Mouse (Mus musculus): ENCODE measurements around the gene Slc15a2.

- no peak for TF ChIP-seq CTCF (IDR thresholded peaks at IDR 0.05; ENCODE audit: borderline replicate concordance, insufficient read depth, low read length)
- no peak for TF ChIP-seq POLR2A (IDR thresholded peaks at IDR 0.05; ENCODE audit: low read depth, low read length)
These were observed 62.0 kb downstream of the Slc15a2 start for GRCm38 (mm10) chr16:36722739-36723138.

Measured in embryonic fibroblast, embryonic 13.5 days (primary cell).